Mouse (Mus musculus) urinary bladder, postnatal 36 days (tissue): ENCODE data around the gene Faf1.

ENCODE experiments used
- DNase-seq, 2 experiments: peaks; one replicate each; pipeline ENCODE4 v3.0.0; 2022; ENCODE audit warnings: low spot score in 2 of 2, mixed read lengths in 1 of 2

Gene Faf1

GRCm38 (mm10) chr4:109904487-109904886 lies 228.1 kb downstream of the Faf1 start:
- DNase-seq, result no peak

- no peak for DNase-seq
Measured at GRCm38 (mm10) chr4:109929058-109929457, 252.7 kb downstream of the Faf1 start.

DNA sequence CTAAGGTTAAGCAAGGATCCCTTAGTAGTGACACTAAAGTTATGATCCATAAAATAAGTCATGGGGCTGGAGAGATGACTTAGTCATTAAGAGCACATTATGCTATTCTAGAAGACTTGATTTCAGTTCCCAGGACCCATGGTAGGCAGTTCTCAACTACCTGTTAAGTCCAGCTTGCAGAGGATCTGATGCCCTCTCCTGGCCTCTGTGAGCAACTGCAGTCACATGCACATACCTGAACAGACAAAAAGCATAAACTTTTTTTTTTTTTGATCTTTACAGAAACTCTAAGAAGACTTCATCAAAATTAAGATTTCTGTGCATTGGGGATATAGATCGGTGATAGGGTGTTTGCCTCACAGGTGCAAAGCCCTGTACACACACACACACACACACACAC lies 254.1 kb downstream of the Faf1 start:
- DNase-seq, result no peak

GRCm38 (mm10) chr4:109930935-109931334 lies 254.5 kb downstream of the Faf1 start:
- DNase-seq, result no peak

DNA sequence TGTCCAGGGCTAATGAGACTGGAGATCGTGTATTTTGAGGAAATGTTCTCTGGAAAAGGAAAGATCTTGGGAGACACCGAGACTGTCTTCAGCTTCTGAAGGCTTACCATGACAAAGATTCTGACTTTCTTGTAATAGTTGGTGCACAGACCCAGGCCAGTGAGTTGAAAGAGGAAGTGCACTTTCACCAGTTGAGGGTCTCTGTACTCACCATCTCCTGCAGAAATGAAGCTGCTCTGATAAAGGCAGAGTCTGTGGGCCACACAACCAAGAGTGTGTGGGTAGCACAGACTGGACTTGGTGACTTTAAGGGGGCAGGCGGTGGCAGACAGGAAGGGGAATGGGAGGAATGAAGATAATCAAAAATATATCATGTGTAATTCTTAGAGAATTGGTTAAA lies 260.2 kb downstream of the Faf1 start:
- DNase-seq, result no peak

- DNase-seq, result no peak
Measured at GRCm38 (mm10) chr4:109939291-109939690, 262.9 kb downstream of the Faf1 start.

- no peak for DNase-seq
Measured at GRCm38 (mm10) chr4:109945554-109945953, 269.2 kb downstream of the Faf1 start.

DNA sequence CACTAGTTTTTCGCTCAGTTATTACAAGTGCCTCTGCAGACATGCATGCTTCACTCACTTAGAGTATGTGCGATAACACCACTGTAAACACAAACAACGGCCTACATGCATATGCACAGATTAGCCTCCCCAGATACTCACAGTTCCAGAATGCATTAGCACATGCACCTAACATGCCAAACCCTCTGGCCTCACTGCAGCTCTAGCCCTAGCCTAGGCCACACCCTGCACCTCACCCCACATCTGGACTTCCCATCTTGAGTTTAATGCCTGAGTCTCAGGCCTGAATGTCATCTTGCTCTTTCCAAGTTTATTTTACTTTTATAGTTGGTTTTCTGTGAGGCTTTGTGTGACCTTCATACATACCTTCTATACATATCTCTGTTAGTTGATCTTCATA lies 272.9 kb downstream of the Faf1 start:
- no peak for DNase-seq

- DNase-seq, result no peak
Measured at GRCm38 (mm10) chr4:109953509-109953908, 277.1 kb downstream of the Faf1 start.

DNA sequence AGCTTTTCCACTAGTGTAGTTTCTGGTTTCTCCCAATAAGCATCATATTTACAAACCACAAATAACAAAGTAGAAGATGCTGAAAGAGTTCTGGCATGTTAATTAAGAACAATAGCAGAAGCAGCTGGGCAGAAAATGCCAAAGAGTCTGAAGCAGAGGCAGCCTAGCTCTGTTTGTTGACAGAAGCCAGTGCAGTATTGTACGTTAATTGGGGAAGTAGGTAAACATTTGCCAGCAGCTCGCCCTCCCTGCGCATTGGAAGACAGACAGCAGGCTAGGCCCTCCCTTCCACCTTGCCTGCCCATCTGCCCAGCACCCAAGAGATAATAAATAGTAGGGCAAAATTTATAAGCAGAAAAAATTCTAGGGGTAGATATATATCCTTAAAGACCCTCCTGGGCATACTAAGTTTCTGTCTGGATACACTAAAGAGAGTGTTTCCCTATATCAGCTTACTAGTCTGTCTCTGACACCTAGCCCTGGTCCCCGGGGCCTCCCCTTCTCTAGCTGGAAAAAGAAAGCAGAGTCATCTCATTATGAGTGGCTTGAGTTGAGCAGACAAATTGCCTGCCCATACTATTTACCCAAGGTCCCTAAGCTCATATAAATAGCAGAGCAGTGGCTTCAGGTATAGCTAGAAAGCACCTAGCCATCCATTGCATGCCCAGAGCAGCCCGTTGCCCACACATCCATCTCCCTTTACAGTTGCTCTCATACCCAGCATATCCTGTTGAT lies 284.0 kb downstream of the Faf1 start:
- no peak for DNase-seq

DNA sequence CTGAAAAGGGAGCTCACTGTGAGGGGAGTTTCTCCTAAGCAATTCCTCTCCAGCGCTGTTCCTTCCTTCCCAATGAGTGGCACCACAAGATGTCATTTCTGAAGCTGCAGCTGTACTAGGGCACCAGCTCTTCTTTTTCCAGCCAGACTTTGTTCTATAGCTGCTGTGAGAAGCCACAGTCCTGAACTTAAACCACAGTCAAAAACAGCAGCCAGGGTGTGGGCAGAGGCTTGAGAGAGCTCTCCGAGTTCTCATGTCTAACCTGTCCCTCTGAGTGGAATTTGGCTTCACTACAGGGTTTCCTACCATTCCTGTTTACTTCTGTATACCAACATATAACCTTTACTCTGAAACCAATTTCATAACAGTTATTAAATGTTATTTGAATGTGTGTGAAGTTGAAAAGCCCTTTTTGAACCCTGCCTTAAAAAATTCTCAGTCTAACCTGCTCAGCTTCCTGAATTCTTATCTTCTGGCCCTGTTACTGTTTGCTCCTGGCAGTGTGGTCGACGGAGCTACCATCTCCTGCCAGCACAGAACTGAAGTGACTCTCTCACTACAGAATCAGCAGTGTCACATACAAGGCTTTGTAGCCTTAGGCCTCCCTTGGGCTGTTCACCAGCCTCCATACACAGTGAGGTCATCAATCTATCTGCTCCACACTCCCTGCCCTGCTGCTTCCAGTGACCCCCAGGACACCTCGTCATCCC lies 287.3 kb downstream of the Faf1 start:
- DNase-seq, result no peak

DNA sequence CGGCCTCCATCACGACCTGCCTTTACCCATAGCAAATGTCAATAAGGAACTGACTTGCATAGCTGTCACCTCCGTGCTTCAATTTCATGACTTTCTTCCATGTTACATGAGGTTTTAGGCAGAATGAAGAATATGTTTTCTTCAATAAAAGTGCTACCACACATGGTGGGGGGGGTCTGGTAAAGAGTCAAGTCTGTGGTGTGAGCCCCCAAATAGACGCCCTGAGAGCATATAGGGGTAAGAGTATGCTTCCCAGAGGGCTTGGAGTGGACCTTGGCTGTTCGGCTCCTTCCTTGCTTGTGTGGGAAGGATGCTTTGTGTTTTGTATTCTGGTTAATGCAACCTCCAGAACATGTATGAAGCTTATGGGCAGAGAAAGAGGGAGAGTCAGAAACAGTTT lies 293.2 kb downstream of the Faf1 start:
- no peak for DNase-seq

DNA sequence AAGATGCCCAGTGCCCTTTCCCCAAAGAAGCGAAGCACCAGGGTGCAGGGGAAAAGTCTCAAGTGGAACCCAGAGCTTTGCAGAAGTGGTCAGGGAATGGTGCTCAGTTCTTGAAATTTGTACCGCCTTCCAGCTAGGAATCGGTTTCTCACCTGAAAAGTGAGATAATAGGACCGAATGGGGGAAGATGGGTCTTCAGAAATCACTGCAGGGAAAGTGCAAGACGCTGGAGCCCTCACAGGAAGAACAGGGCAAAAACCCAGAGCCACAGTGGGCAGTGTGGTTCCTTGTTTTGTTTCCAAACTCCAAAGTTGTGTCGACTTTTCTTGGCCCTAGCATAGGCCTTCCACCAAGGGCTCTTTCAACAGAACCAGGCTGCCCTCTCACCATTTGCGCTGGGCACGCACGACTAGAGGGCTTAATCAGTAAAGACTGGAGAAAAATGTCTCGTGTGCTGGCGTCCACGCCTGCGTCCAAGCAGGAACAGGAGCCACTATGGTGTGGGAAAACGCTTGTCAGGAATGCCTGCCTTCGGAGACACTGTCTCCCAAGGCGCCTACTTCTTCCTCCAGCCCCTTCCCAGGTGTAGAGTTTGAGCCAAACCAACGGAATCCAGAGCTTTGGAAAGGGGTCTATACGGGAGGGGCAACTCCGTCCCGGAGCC lies 297.7 kb downstream of the Faf1 start:
- DNase-seq, result no peak

DNA sequence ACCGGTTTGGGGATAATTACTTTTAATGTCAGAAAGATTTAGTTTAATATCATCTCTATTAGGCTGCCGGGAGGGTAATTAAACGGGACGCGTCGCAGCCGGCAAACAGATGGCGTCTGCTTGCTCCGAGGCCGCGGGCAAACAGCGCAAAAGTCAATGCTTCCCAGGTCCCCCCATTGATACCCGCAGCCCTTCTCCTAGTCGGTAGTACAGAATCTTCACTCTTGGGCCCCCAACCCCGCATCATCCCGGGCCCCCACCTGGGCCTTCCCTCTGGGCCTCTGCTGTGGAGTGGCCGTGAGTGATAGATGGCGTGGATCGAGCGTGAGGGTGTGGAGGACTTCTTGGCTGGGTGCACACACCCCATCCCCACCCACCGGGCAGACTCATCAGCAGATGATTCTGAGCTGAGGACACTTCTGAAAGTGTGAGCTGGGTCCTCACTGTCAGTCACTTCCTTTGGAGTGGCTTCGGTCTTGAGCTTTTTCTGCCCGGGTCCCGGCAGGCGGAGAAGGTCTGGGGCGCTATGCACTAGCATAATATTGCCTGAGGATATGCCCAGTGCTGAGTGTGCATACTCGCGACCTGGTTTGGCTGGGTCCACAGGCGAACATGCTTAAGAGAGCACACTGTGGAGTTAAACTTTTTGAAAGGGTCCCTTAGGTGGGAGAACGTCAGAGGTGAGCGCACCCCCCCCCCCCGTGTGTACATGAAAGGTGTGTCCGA lies 298.4 kb downstream of the Faf1 start:
- no peak for DNase-seq

DNA sequence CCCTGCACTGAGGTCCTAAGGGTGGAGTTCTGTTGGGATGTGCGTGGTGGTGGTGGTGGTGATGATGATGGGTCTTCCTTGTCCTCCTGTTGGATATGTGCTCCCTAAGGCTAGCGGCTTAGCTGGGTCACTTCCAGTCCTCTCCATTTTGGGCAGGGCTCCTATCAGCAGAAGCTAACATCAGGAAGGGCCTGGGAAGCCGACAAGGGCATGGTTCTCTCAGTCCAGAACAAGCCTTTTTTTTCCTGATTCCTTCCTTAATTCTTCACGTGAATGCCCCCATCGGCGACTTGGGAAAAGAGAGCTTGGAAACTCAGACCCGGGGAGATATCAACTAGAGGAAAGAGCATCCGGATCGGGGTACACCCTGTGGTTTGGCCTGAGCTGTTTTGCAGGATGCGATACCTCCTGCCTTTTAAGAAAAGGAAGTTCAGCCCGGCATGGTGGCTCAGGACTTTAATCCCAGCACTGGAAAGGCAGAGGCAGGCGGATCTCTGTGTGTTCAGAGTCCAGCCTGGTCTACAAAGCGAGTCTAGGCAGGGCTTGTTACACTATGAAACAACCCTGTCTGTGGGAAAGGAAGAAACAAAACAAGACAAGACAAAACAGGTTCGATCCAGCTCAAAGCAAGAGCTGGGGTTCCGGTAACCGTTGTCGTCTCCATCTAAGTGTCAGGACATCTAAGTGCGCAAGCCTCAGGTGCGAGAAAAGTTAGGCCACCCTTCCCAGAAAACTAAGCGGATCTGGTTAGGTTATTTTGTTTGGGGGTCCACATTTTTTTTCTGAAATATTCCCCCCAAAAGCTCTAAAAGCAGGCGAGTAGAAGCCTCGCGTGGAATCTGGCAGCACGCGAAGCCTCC lies 299.2 kb downstream of the Faf1 start:
- DNase-seq, result no peak

- DNase-seq, result no peak
Measured at GRCm38 (mm10) chr4:109976273-109977147, 300.1 kb downstream of the Faf1 start.

GRCm38 (mm10) chr4:109977148-109978067 lies 301.0 kb downstream of the Faf1 start, which contains the start of gene Dmrta2:
Dmrta2 (plus strand) TSS chr4:109978053.
- DNase-seq, result no peak

- no peak for DNase-seq
Measured at GRCm38 (mm10) chr4:109978068-109978857, 301.9 kb downstream of the Faf1 start.
